Comparison of ENCODE assay signal across 15 mouse cellular contexts in the genomic region with DNA sequence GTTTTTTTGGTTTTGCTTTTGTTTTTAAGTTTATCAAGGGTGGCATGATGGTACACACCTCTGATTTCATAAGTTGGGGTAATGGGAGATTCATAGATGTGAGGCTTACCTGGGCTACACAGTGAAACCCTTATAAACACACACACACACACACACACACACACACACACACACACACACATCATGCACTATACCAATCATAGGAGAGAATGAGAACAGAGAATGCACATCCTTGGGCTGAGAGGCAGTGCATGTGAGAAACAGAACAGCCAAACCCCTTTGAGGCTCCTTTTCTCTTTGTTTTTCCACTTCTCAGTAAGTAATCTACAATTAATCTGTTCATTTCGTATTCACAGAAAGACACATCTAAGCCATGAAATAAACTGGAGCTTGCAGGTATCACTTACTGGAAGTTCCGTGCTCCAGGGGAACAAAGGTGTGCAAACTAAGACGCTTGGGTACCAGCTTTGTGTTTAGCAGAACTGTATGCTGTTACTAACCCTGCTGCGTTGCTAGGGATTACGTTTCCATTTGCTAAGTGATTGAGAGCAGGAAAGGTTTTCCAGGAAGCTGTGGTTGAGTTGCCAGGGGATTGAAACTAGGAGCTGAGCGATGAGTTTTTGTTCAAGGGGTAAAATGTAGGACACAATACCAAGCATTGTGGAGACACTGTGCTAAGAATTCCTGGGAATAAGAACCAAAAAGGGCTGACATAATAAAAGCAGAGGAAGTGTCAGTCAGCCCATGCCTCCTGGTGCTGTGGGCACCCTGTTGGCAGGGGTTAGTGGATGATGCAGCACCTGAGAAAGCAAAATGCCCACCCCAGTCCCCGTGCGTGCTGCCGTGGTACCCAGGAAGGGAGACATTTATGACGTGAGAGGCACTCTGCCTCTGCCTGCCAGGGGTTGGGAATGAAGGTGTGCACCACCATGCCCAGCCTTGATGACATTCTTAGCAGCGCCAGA. TPM values are rescaled to one million over a fixed set of nuclear protein-coding genes. Genes with fewer than 3 reads are reported as not detected.
DNase-seq lines count a peak whose midpoint lies in the region; ATAC-seq and TF ChIP-seq lines count a peak whose summit lies in the region.
"Had no signal": no experiment of that assay in that cellular context is flagged by ENCODE, and none has a peak within 500 bp of the region (broad histone marks: within the 10 kb centered on the region; RNA-seq: fewer than 3 reads in every experiment).

No protein-coding gene starts in this region.

- 47% methylated on average over 11 of the region's 11 CpGs for WGBS in forebrain, embryonic 15.5 days
- WGBS in forebrain, embryonic 12.5 days: 60% methylated on average over 11 of the region's 11 CpGs
- WGBS in lung, postnatal 0 days: 61% methylated on average over 11 of the region's 11 CpGs
- WGBS in forebrain, postnatal 0 days: 43% methylated on average over 11 of the region's 11 CpGs
- 49% methylated on average over 11 of the region's 11 CpGs for WGBS in midbrain, embryonic 15.5 days
- WGBS in liver, postnatal 0 days (ENCODE audit: insufficient replicate concordance): 66% methylated on average over 11 of the region's 11 CpGs

- no peak for TF ChIP-seq CTCF in lung, postnatal 0 days (IDR thresholded peaks at IDR 0.05)
- TF ChIP-seq CTCF in forebrain, postnatal 0 days (IDR thresholded peaks at IDR 0.05; ENCODE audit: low read depth): no peak
- no peak for TF ChIP-seq CTCF in liver, postnatal 0 days (IDR thresholded peaks at IDR 0.05; ENCODE audit: low read depth)

- no peaks in the 10 kb centered on the region for H3K36me3 ChIP-seq in forebrain, embryonic 15.5 days
- no peaks in the 10 kb centered on the region for H3K36me3 ChIP-seq in forebrain, embryonic 12.5 days (replicated peaks)
- no peaks in the 10 kb centered on the region for H3K36me3 ChIP-seq in lung, postnatal 0 days (ENCODE audit: insufficient read depth, low read length)
- no peaks in the 10 kb centered on the region for H3K36me3 ChIP-seq in forebrain, postnatal 0 days (ENCODE audit: insufficient read depth)
- no peaks in the 10 kb centered on the region for H3K36me3 ChIP-seq in midbrain, embryonic 15.5 days (replicated peaks)
- H3K36me3 ChIP-seq in liver, postnatal 0 days (replicated peaks; ENCODE audit: insufficient read depth, low read length): no peaks in the 10 kb centered on the region
- H3K36me3 ChIP-seq: G1E; limb, embryonic 13.5 days; lung, embryonic 15.5 days had no signal

- intact Hi-C loops in left cerebral cortex, postnatal 36 days (cut with DNase I): no loop called here

- no peak overlapping the region for H3K9ac ChIP-seq in forebrain, embryonic 15.5 days (replicated peaks)
- H3K9ac ChIP-seq in forebrain, embryonic 12.5 days: no peak overlapping the region
- H3K9ac ChIP-seq in lung, postnatal 0 days (replicated peaks; ENCODE audit: low read depth): no peak overlapping the region
- H3K9ac ChIP-seq in forebrain, postnatal 0 days: no peak overlapping the region
- H3K9ac ChIP-seq in midbrain, embryonic 15.5 days: no peak overlapping the region
- H3K9ac ChIP-seq in liver, postnatal 0 days (replicated peaks): no peak overlapping the region
- H3K9ac ChIP-seq: limb, embryonic 13.5 days; lung, embryonic 15.5 days had no signal

- H3K27me3 ChIP-seq in forebrain, embryonic 15.5 days: no peaks in the 10 kb centered on the region
- no peaks in the 10 kb centered on the region for H3K27me3 ChIP-seq in forebrain, embryonic 12.5 days
- no peaks in the 10 kb centered on the region for H3K27me3 ChIP-seq in lung, postnatal 0 days (replicated peaks; ENCODE audit: insufficient read depth, low read length)
- no peaks in the 10 kb centered on the region for H3K27me3 ChIP-seq in forebrain, postnatal 0 days (ENCODE audit: insufficient read depth, low read length)
- H3K27me3 ChIP-seq in midbrain, embryonic 15.5 days (replicated peaks): no peaks in the 10 kb centered on the region
- H3K27me3 ChIP-seq in liver, postnatal 0 days (ENCODE audit: insufficient read depth, low read length): no peaks in the 10 kb centered on the region
- H3K27me3 ChIP-seq: limb, embryonic 13.5 days; lung, embryonic 15.5 days had no signal

- DNase-seq in lung, postnatal 0 days (ENCODE audit: low spot score): peak; percentile 31
- DNase-seq in lung, postnatal 4 days: no peak
- DNase-seq in forebrain, postnatal 0 days: peak; percentile 45
- DNase-seq in left cerebral cortex, postnatal 36 days (ENCODE audit: low spot score in 2 of 2): no peak
- no peak for DNase-seq in liver, postnatal 0 days
- DNase-seq: cerebellum, adult 11-12 months; right cerebral cortex, postnatal 25 days had no signal

- no peak overlapping the region for H3K4me2 ChIP-seq in forebrain, embryonic 15.5 days (replicated peaks)
- H3K4me2 ChIP-seq in forebrain, embryonic 12.5 days: no peak overlapping the region
- H3K4me2 ChIP-seq in lung, postnatal 0 days (replicated peaks; ENCODE audit: low read depth, low read length): no peak overlapping the region
- no peak overlapping the region for H3K4me2 ChIP-seq in forebrain, postnatal 0 days (ENCODE audit: low read depth)
- no peak overlapping the region for H3K4me2 ChIP-seq in midbrain, embryonic 15.5 days
- no peak overlapping the region for H3K4me2 ChIP-seq in liver, postnatal 0 days (ENCODE audit: low read depth, low read length)
- H3K4me2 ChIP-seq: limb, embryonic 13.5 days; lung, embryonic 15.5 days had no signal

- peak; percentile 41; the same call in 1 of the 2 replicates for ATAC-seq in forebrain, embryonic 15.5 days (replicated peaks)
- ATAC-seq in forebrain, embryonic 12.5 days (ENCODE audit: low FRiP score): no peak
- ATAC-seq in lung, postnatal 0 days: no peak
- peak; percentile 79 for ATAC-seq in forebrain, postnatal 0 days
- peak; percentile 78 for ATAC-seq in midbrain, embryonic 15.5 days (replicated peaks)
- no peak for ATAC-seq in liver, postnatal 0 days
- ATAC-seq: intestine, postnatal 0 days had no signal

- TF ChIP-seq EP300 in lung, postnatal 0 days (IDR thresholded peaks at IDR 0.05): no peak
- TF ChIP-seq EP300 in liver, postnatal 0 days (IDR thresholded peaks at IDR 0.05; ENCODE audit: low read depth): no peak

- no peak overlapping the region for H3K4me3 ChIP-seq in forebrain, embryonic 15.5 days
- no peak overlapping the region for H3K4me3 ChIP-seq in forebrain, embryonic 12.5 days (replicated peaks)
- H3K4me3 ChIP-seq in lung, postnatal 0 days (ENCODE audit: low read depth, low read length): no peak overlapping the region
- no peak overlapping the region for H3K4me3 ChIP-seq in forebrain, postnatal 0 days (ENCODE audit: low read depth, low read length)
- H3K4me3 ChIP-seq in midbrain, embryonic 15.5 days: no peak overlapping the region
- H3K4me3 ChIP-seq in liver, postnatal 0 days (ENCODE audit: low read depth, low read length): no peak overlapping the region
- H3K4me3 ChIP-seq: left cerebral cortex, adult 2 months; limb, embryonic 13.5 days; lung, embryonic 15.5 days had no signal

- H3K4me1 ChIP-seq in forebrain, embryonic 15.5 days: no peaks in the 10 kb centered on the region
- H3K4me1 ChIP-seq in forebrain, embryonic 12.5 days: peaks cover 8% of the 10 kb centered on the region
- no peaks in the 10 kb centered on the region for H3K4me1 ChIP-seq in lung, postnatal 0 days (ENCODE audit: insufficient read depth, low read depth, low read length)
- H3K4me1 ChIP-seq in forebrain, postnatal 0 days (ENCODE audit: insufficient read depth): no peaks in the 10 kb centered on the region
- H3K4me1 ChIP-seq in midbrain, embryonic 15.5 days: no peaks in the 10 kb centered on the region; the same call in 1 of the 2 replicates
- H3K4me1 ChIP-seq in liver, postnatal 0 days (ENCODE audit: insufficient read depth): no peaks in the 10 kb centered on the region
- H3K4me1 ChIP-seq: limb, embryonic 13.5 days; lung, embryonic 15.5 days had no signal

- H3K27ac ChIP-seq in forebrain, embryonic 15.5 days (replicated peaks): no peak overlapping the region
- H3K27ac ChIP-seq in forebrain, embryonic 12.5 days: no peak overlapping the region
- no peak overlapping the region for H3K27ac ChIP-seq in lung, postnatal 0 days (ENCODE audit: low read length)
- no peak overlapping the region for H3K27ac ChIP-seq in forebrain, postnatal 0 days (ENCODE audit: low read depth, low read length)
- no peak overlapping the region for H3K27ac ChIP-seq in midbrain, embryonic 15.5 days
- H3K27ac ChIP-seq in liver, postnatal 0 days (ENCODE audit: low read depth): no peak overlapping the region
- H3K27ac ChIP-seq: left cerebral cortex, adult 2 months; limb, embryonic 13.5 days; lung, embryonic 15.5 days had no signal

- H3K9me3 ChIP-seq in forebrain, embryonic 15.5 days: no peaks in the 10 kb centered on the region
- H3K9me3 ChIP-seq in forebrain, embryonic 12.5 days: no peaks in the 10 kb centered on the region
- no peaks in the 10 kb centered on the region for H3K9me3 ChIP-seq in lung, postnatal 0 days (ENCODE audit: low read length)
- H3K9me3 ChIP-seq in forebrain, postnatal 0 days (ENCODE audit: low read length): no peaks in the 10 kb centered on the region
- H3K9me3 ChIP-seq in midbrain, embryonic 15.5 days: no peaks in the 10 kb centered on the region
- H3K9me3 ChIP-seq in liver, postnatal 0 days (ENCODE audit: low read length): no peaks in the 10 kb centered on the region
- H3K9me3 ChIP-seq: G1E; limb, embryonic 13.5 days; lung, embryonic 15.5 days had no signal

RNA-seq across cellular contexts. Expression of a gene that starts 53.0 kb away (rescaled TPM):
- 2.9 and 3.9 TPM in 2 replicates for polyA plus RNA-seq in forebrain, embryonic 15.5 days (2015; fragmentation: Nextera tagmentation; extraction: Ambion mirVana)
- 1.4 TPM in 2 replicates for polyA plus RNA-seq in forebrain, embryonic 12.5 days (2016; fragmentation: Nextera tagmentation; extraction: Ambion mirVana)
- 31.6 and 42.7 TPM in 2 replicates for polyA plus RNA-seq in lung, postnatal 0 days (2015; fragmentation: Nextera tagmentation; extraction: Ambion mirVana)
- 11.1 and 14.2 TPM in 2 replicates for total RNA-seq in forebrain, postnatal 0 days (2014; rRNA removed)
- 7.9 and 12.9 TPM in 2 replicates for polyA plus RNA-seq in forebrain, postnatal 0 days (2015; fragmentation: Nextera tagmentation; extraction: Ambion mirVana)
- 8.6 and 11.1 TPM in 2 replicates for polyA plus RNA-seq in midbrain, embryonic 15.5 days (2015; fragmentation: Nextera tagmentation; extraction: Ambion mirVana)
- total RNA-seq in left cerebral cortex, postnatal 36 days (2021): 1 to 10 TPM; 7.5 to 9.4 TPM
- polyA plus RNA-seq in liver, postnatal 0 days (2015; fragmentation: Nextera tagmentation; extraction: Ambion mirVana): 8.6 and 10.3 TPM in 2 replicates
- total RNA-seq: G1E had no signal
- polyA plus RNA-seq: G1E had no signal

Comparison
In these comparisons a context has a peak if more than half of its experiments do, and no peak if none do; other contexts are left out.
1. ATAC-seq: peak in forebrain, embryonic 15.5 days (single experiment), forebrain, postnatal 0 days (single experiment) and midbrain, embryonic 15.5 days (single experiment); none in forebrain, embryonic 12.5 days (single experiment), lung, postnatal 0 days (single experiment) and liver, postnatal 0 days (single experiment).
2. DNase-seq: peak in lung, postnatal 0 days (single experiment) and forebrain, postnatal 0 days (single experiment); none in lung, postnatal 4 days (0 of 2), left cerebral cortex, postnatal 36 days (0 of 2) and liver, postnatal 0 days (single experiment).